Mouse (Mus musculus) lung, postnatal 36 days (tissue): ENCODE data around the gene Arhgef3.

Experiments
- DNase-seq: peaks from one replicate; pipeline ENCODE4 v3.0.0; 2022; ENCODE audit warnings: mixed read lengths

The Arhgef3 gene

GRCm38 (mm10) chr14:27114362-27115274 is at the start of gene Arhgef3:
TSS of gene Arhgef3 (plus strand) at chr14:27114899.
- peak; percentile 75 for DNase-seq

GRCm38 (mm10) chr14:27066171-27066929 is 48.3 kb upstream of the Arhgef3 start:
- DNase-seq = peak; percentile 54

- no peak for DNase-seq
Observed at GRCm38 (mm10) chr14:27067866-27068271, 46.8 kb upstream of the Arhgef3 start.

GRCm38 (mm10) chr14:27069434-27070097 is 45.1 kb upstream of the Arhgef3 start:
- DNase-seq = no peak

- no peak for DNase-seq
Observed at GRCm38 (mm10) chr14:27070128-27070527, 44.6 kb upstream of the Arhgef3 start.

- no peak for DNase-seq
Observed at GRCm38 (mm10) chr14:27070758-27071157, 43.9 kb upstream of the Arhgef3 start.

GRCm38 (mm10) chr14:27071985-27072384 is 42.7 kb upstream of the Arhgef3 start:
- peak; percentile 46 for DNase-seq

- DNase-seq = peak; percentile 23
Observed at GRCm38 (mm10) chr14:27075084-27075483, 39.6 kb upstream of the Arhgef3 start.

GRCm38 (mm10) chr14:27075909-27076521 is 38.7 kb upstream of the Arhgef3 start:
- DNase-seq = no peak

GRCm38 (mm10) chr14:27076522-27076920 is 38.2 kb upstream of the Arhgef3 start:
- no peak for DNase-seq

GRCm38 (mm10) chr14:27081536-27082275 is 33.0 kb upstream of the Arhgef3 start:
- no peak for DNase-seq

GRCm38 (mm10) chr14:27085471-27085870 is 29.2 kb upstream of the Arhgef3 start:
- DNase-seq = no peak

- DNase-seq = no peak
Observed at GRCm38 (mm10) chr14:27085999-27086398, 28.7 kb upstream of the Arhgef3 start.

- no peak for DNase-seq
Observed at GRCm38 (mm10) chr14:27094247-27094646, 20.5 kb upstream of the Arhgef3 start.

- no peak for DNase-seq
Observed at GRCm38 (mm10) chr14:27096133-27096532, 18.6 kb upstream of the Arhgef3 start.

GRCm38 (mm10) chr14:27096779-27097178 is 17.9 kb upstream of the Arhgef3 start:
- peak; percentile 88 for DNase-seq

- no peak for DNase-seq
Observed at GRCm38 (mm10) chr14:27101735-27102134, 13.0 kb upstream of the Arhgef3 start.

- no peak for DNase-seq
Observed at GRCm38 (mm10) chr14:27102720-27103119, 12.0 kb upstream of the Arhgef3 start.

GRCm38 (mm10) chr14:27105731-27106457 is 8.8 kb upstream of the Arhgef3 start:
- DNase-seq = no peak

- DNase-seq = peak; percentile 56
Observed at GRCm38 (mm10) chr14:27108748-27109504, 5.8 kb upstream of the Arhgef3 start.

GRCm38 (mm10) chr14:27115275-27115660 is 569 bp downstream of the Arhgef3 start:
- peak; percentile 12 for DNase-seq
